Mouse (Mus musculus): ENCODE measurements around the gene H6pd. TPM values are rescaled to one million over a fixed set of nuclear protein-coding genes. Genes with fewer than 3 reads are reported as not detected.

H6pd gene
- total RNA-seq, 2 experiments from 2014 or later = 11.6 to 16.0 TPM

DNA sequence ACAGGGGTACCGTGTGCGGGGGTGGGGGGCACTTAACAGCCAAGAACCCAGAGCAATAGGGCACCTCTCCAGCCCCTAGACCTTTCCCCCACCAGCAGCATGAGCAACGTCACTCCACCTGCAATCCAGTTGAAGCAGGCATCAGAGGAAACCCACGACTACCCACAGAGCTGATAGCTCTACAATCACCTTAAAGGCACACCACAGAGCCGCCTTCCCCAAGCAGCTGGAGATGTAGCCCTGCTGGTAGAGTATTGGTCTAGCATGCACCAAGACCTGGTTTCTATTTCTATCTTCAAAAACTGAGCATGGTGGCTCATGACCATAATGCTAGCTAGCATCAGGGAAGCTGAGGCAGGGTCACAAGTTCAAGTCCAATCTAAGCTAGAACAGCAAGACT is 61.4 kb downstream of the H6pd start:
- Histone ChIP-seq H3K27ac (no peak overlapping the region), H3K4me3 (no peak overlapping the region)
- intact Hi-C loops (cut with DNase I) = no loop called here
- no peak; the same call in 1 of the 2 replicates for TF ChIP-seq CTCF (IDR thresholded peaks at IDR 0.05)
- no peak for DNase-seq (ENCODE audit: extremely low spot score in 1 of 2, low spot score in 2 of 2)

DNA sequence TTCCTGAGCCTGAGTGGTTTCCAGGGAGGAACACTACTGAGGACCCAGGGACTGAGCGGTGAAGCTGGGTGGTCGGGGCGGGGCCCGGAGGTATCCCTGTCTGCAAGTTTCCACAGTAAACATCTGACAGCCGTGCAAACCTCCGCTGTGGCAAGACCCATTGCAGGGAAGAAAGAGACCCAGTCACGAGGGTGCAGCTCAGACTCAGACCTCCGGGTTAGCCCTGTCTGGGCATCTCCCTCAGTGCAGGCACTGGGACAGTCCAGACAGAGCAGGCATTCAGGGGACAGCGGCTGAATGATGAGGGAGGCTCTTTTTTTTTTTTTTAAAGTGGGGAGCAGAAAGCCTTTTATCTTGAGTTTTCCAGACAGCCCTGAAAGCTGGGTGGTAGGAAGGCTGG is 63.6 kb downstream of the H6pd start:
- no peak for TF ChIP-seq CTCF (IDR thresholded peaks at IDR 0.05)
- intact Hi-C loops (cut with DNase I) = no loop called here
- no peak overlapping the region for H3K27ac ChIP-seq
- no peak overlapping the region for H3K4me3 ChIP-seq
- DNase-seq (ENCODE audit: extremely low spot score in 1 of 2, low spot score in 2 of 2) = no peak

- H3K4me3 ChIP-seq = no peak overlapping the region
- TF ChIP-seq CTCF (IDR thresholded peaks at IDR 0.05) = no peak
- intact Hi-C loops (cut with DNase I) = no loop called here
Measured at GRCm38 (mm10) chr4:149944214-149944613, 64.6 kb downstream of the H6pd start.

DNA sequence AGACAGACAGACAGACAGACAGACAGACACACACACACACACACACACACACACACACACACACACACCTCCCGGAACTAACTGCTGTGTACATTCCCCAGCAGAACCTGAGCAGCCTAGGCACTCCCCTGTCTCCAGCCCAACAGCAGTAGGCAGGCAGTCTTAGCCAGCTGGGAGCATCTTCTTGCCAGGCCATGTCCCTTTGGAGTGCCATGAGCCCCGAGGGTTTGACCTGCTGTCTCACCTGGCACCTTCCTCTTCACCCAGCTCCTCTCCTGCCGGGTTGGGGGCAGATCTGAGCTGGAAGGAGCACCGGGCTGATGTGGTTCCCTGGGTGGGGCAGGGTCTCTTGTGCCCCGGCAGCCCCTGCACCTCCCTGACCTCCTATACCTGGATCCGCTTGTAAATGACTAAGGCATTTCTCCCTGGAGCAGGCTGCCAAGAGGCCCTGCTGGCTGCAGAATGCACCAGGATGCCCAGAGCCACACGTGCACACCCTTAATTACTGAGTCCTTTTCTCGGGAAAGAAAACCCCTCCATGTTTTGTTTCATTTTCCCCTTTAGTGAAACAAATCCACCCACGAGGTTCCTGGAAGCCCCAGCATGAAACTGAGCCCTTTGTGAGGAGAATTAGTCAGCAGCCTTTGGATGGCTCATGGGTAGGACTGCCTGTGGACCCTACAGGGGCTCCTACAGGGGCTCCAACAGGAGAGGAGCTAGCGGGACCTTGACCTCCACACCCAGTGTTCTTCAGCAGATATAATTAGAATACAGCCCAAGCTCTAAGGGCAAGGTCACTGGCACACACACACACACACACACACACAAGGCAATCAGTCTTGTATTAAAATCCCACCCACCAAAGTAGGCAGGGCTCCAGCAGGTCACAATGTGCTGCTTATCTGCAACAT is 65.7 kb downstream of the H6pd start:
- DNase-seq (ENCODE audit: extremely low spot score in 1 of 2, low spot score in 2 of 2) = no peak
- H3K4me3 ChIP-seq = no peak overlapping the region
- TF ChIP-seq CTCF (IDR thresholded peaks at IDR 0.05) = no peak
- H3K27ac ChIP-seq = no peak overlapping the region
- intact Hi-C loops (cut with DNase I) = no loop called here

More at GRCm38 (mm10) chr4:149944214-149944613, 64.6 kb downstream of the H6pd start:
- DNase-seq (ENCODE audit: extremely low spot score in 1 of 2, low spot score in 2 of 2) = no peak
- H3K27ac ChIP-seq = no peak overlapping the region

- Histone ChIP-seq H3K4me3 (no peak overlapping the region), H3K27ac (no peak overlapping the region)
- TF ChIP-seq CTCF (IDR thresholded peaks at IDR 0.05) = no peak
- intact Hi-C loops (cut with DNase I) = no loop called here
- no peak for DNase-seq (ENCODE audit: extremely low spot score in 1 of 2, low spot score in 2 of 2)
Measured at GRCm38 (mm10) chr4:149941067-149941755, 67.6 kb downstream of the H6pd start.

DNA sequence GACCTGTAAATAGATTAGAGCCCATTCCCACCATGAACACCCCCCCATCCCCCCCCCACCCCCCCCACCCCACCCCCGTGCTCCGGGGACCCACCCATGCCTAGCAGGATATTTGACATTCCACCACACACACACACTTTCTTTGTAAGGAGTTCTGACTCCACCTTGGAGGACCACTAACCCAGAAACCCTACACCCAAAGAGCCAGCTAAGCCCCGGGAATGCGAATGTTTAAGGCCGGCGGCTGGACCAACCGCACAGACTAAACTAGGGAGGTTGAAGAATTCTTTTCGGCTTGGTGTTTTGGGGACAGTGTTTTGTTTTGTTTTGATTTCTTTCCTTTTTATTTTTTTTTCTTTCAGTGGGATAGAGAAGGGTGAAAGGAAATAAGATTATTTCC is 70.1 kb downstream of the H6pd start:
- Histone ChIP-seq H3K4me3 (no peak overlapping the region), H3K27ac (no peak overlapping the region)
- no peak for TF ChIP-seq CTCF (IDR thresholded peaks at IDR 0.05)
- intact Hi-C loops (cut with DNase I) = no loop called here
- no peak for DNase-seq (ENCODE audit: extremely low spot score in 1 of 2, low spot score in 2 of 2)

- intact Hi-C loops (cut with DNase I) = no loop called here
- Histone ChIP-seq H3K4me3 (no peak overlapping the region), H3K27ac (no peak overlapping the region)
- DNase-seq (ENCODE audit: extremely low spot score in 1 of 2, low spot score in 2 of 2) = no peak
- no peak for TF ChIP-seq CTCF (IDR thresholded peaks at IDR 0.05)
Measured at GRCm38 (mm10) chr4:149936921-149937320, 71.9 kb downstream of the H6pd start.

DNA sequence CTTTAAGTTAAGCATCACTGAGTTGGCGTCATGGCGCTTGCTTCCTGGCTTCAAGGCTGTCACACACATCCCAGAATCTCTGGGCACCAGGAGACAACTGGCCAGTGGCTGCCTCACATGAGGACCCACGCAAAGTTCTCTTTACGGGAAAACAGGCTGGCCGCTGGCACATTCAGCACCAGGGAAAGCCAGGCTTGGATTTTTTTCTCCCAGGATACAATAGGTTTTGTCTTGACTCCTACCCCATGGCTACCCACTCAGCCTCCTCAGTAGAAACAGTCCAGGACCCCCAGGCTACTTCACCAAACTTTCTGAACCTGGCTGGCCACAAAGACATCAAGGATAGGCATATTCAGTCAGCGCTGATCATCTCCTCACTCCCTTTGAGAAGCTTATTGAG is 73.4 kb downstream of the H6pd start:
- intact Hi-C loops (cut with DNase I) = no loop called here
- DNase-seq (ENCODE audit: extremely low spot score in 1 of 2, low spot score in 2 of 2) = no peak
- Histone ChIP-seq H3K27ac (no peak overlapping the region), H3K4me3 (no peak overlapping the region)
- no peak for TF ChIP-seq CTCF (IDR thresholded peaks at IDR 0.05)

DNA sequence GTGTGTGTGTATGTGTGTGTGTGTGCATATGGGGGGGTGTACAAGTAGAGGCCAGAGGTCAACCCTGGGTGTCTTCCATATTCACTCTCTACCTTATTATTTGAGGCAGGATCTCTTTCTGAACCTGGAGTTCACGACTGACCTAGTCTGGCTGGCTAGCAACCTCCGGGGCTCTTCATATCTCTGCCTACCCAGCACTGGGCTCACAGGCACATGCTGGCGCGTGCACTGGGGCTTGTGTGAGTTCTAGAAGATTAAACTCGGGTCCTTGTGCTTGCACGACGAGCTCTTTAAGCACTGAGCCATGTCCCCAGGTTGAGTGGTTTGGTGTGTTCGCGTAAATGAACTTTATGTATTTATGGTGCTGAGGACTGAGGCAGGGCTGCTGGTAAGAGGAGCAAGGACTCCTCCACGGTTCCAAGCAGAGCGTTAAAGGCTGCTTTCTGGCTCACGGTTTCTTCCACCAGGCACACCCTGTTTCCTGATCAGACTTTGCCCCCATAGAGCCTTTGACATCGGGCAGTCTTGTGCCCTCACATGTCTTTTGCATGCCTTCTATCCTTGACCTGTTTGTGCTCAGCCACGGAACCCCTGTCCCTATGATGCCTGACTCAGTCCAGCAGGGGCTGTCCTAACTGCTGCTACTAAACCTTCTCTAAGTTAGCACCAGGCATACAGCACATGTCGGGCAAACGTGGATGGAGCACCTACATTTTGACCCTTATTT is 75.1 kb downstream of the H6pd start:
- DNase-seq (ENCODE audit: extremely low spot score in 1 of 2, low spot score in 2 of 2) = no peak
- Histone ChIP-seq H3K4me3 (no peak overlapping the region), H3K27ac (no peak overlapping the region)
- TF ChIP-seq CTCF (IDR thresholded peaks at IDR 0.05) = no peak
- intact Hi-C loops (cut with DNase I) = no loop called here

DNA sequence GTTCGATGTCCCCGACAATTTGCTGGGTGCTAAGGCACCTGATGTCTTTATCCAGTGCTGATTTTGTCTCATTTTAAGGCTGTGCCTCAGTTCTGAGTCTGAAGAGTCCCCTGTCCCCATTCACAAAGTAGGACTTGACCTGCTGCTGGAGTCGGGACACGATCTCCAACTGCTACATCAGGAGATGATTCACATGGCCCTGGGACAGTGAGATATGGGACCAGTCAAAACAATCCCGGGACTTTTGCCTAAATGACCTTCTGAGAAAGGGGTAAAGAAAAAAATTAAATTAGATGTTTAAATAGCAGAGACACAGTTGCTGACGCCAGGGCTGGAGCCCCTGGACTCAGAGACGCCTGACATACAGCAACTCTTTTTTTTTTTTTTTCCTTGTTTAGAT is 75.8 kb downstream of the H6pd start:
- no peak for TF ChIP-seq CTCF (IDR thresholded peaks at IDR 0.05)
- Histone ChIP-seq H3K4me3 (no peak overlapping the region), H3K27ac (no peak overlapping the region)
- intact Hi-C loops (cut with DNase I) = no loop called here
- DNase-seq (ENCODE audit: extremely low spot score in 1 of 2, low spot score in 2 of 2) = no peak

DNA sequence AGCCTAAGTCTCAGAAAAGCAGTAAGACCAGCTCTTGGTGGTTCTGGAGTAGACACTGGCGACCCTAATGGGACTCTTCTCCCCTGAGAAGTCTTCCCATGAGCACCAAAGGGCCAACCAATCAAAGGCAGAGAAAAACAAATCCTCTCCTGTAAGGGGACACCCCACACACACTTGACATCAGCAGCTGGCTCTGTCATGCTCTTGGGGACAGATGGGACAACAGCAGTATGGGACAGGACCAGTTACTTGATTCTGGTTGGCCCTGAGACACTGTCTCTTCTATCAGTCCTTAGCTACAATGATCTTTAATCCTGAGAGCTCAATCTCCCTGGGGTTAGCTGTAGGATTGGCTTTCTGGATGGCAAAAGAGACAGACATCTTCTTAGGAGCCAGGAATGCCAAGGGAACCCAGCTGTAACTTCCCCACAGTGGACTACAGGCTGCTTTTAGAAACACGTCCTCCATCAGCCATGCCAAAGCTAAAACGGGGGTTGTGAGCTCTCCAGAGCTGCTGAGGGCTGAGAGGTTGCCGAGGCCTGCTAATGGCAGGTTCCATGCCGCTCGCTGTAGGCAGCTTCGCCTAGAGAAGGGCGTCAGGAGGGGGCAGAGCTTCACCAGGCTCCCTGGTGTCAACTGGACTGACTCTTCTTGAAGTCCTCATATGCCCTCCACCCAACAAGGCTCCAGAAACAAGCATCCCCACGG is 76.6 kb downstream of the H6pd start:
- TF ChIP-seq CTCF (IDR thresholded peaks at IDR 0.05) = no peak
- intact Hi-C loops (cut with DNase I) = no loop called here
- no peak overlapping the region for H3K27ac ChIP-seq
- no peak overlapping the region for H3K4me3 ChIP-seq
- no peak for DNase-seq (ENCODE audit: extremely low spot score in 1 of 2, low spot score in 2 of 2)

Measured in left cerebral cortex, adult 2 months (tissue).